Mouse (Mus musculus) layer of hippocampus, adult 2 months (tissue): ENCODE results near the gene Mkrn3. TPM values are rescaled to one million over a fixed set of nuclear protein-coding genes. Genes with fewer than 3 reads are reported as not detected.
A peak's percentile ranks its signal among the peaks of the same experiment; 100 is the strongest.

ENCODE experiments used
- DNase-seq, 2 experiments: peaks; one replicate each; pipeline ENCODE4 v3.0.0; 2022; ENCODE audit warnings: low spot score in 2 of 2
- H3K27ac ChIP-seq: fragments of 200-600 bp; 2 replicates; pipeline ENCODE4 v1.8.1; 2022
- H3K4me3 ChIP-seq: fragments of 200-600 bp; 2 replicates; pipeline ENCODE4 v1.8.1; 2022; ENCODE audit warnings: mild to moderate bottlenecking
- CTCF ChIP-seq: fragments of 200-600 bp; conservative IDR thresholded peaks from 2 replicates; pipeline ENCODE4 v1.8.1; 2022; ENCODE audit warnings: antibody characterized with exemption, mild to moderate bottlenecking, moderate library complexity
- long read RNA-seq, 2 experiments: library from polyadenylated mRNA; stranded (forward); transcript quantifications; one replicate each; pipeline ENCODE4 v2.0.0; 2021; ENCODE audit warnings: borderline mapping rate in 2 of 2
- total RNA-seq, 2 experiments: library from RNA; stranded (reverse); gene quantifications; 2 replicates each; pipeline ENCODE4 v1.2.3; 2021

Gene Mkrn3
- total RNA-seq: under 1 TPM; 0.76 to 0.84 TPM
- long read RNA-seq, experiment 1: 0 reads
- long read RNA-seq, experiment 2, partial matches to known transcripts: 0 of 1 reads
- long read RNA-seq, experiment 2, other reads (novel, unspliced or antisense): 0 of 1 reads

DNA sequence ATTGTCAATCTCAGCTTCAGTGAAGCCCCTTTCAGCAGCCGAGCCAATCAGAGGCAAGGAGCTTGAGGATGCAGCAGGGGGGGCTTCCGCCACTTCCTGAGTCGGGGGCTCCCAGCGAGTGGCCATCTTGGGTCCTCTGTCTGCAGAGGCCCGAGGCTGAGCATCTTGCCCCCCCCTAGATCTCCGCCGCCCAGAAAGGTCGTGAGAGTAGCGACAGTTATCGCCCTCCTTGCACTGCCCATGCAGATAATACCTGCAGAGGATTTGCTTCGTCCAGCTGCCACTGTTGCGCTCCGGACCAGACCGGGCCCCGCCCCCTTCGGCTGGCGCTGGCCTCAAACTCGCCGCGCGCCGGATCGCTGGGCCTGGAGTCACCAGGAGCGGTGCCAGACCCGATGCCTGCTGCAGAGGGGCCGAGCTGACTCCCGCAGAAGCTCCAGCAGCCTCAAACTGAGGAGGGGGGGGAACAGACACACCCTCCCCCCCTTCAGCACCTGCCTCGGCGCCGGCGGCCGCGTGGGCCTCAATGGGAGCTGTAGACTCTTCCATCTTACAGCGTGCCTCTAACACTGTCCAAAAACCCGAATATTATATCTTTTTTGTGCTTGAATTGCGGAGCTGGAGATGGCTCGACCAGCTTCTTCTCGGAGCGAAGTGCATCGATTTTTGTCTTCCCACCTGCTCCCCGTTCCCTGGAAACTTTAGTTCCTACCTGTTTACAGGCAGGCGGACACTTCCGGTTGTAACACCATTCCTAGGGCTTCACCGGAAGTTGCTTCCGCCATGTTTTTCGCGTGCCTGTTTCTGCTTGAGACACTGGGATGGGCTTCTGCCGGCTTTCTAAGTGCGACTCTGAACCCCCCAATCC, at the start of gene Mkrn3:
Mkrn3 (minus strand) TSS at position 647 of the 868 bp plus-strand sequence.
- TF ChIP-seq CTCF: no peak
- peak within 1 kb of the TSS; percentile 46; the same call in 1 of the 2 replicates for H3K27ac ChIP-seq
- H3K4me3 ChIP-seq: peak within 1 kb of the TSS; percentile 52
- peak; percentile 1 to 18 for DNase-seq

DNA sequence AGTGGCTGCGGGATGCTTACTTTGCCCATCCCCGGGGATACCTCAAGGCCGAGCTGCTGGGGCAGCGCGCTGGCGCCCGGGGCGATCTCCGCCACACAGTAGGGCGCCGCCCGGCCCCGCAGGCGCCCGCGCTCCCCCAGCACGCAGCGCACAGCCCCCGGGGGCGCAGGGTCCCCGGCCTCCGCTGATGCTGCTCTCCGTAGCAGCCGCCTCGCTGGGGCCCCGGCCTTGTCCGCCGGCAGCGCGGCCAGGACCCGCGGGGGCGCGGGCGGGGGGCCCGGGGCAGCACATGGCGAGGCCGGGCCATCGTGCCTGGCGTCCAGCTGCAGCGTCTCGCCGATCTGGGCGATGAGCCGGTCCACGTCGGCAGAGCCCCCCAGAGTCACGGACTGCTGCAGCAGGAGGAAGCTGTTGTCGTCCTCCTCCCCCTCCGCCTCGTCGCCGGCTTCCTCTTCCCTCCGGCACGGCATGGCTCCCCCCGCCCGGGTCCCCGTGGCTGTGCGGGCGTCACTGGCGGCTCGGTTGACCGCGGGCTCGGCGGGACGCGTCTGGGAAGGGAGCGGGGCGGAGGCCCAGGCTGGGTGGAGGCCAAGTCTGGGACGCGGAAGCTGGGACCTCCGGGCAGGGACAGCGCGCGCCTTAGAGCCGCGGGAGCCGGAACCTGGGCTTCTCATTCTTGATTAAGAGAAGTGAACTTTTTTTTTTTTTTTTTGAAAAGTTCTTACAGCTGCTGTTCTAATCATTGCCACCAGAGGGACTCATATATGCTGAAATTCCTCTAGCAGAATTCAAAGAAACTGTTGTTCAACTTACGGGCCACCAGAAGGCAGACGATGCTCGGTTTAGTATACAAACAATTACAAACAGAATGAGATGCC, 44.2 kb upstream of the Mkrn3 start, which contains the start of gene Peg12:
Peg12 (minus strand) TSS at position 633 of the 878 bp plus-strand sequence.
- DNase-seq: peak; percentile 9 to 10
- Histone ChIP-seq H3K27ac (no peak within 1 kb of the TSS), H3K4me3 (peak within 1 kb of the TSS; percentile 55)
- peak; percentile 85 for TF ChIP-seq CTCF

DNA sequence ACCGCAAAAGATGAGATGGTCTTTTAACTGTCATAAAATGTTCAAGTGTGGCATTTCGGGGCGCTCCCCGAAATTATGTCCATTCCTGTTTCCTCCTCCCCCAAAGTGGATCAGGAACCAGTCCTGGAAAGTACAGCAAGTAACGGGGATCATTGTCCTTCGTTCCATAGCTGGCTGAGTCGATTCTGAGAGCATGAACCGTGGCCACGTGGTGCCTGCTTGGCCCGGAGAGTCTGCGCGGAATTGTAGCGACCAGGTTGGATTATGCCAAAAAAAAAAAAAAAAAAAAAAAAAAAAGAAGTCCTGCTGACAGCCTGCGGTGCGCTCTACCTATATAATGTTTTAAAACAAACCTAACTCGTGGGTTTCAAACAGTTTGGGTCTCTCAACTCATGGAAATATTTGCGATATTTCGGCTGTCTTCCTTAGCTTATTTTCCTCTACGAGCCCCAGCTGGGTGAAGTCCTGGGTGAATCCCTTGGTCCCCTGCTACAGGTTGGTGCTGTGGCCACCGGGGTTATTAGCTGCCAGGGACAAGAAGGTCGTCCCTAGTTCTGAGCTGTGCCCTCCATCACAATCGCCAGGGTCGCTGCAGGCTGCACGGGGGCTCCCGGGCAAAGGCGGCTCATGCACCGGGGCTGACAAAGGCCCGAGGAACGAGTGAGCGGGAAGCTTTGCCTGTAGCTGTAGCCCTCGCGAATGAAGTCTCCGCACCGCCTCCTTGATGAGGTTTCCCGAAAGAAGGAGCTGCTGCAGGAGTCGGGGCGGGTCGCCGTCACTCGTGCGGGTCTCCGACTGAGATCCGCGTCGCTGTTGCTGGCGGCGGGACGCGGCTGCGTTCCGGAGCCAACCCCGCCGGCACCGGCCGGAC, 43.3 kb upstream of the Mkrn3 start:
- DNase-seq: no peak
- H3K27ac ChIP-seq: no peak overlapping the region
- TF ChIP-seq CTCF: no peak
- peak overlapping the region; percentile 55 for H3K4me3 ChIP-seq

GRCm38 (mm10) chr7:62462229-62463006, 42.5 kb upstream of the Mkrn3 start:
- TF ChIP-seq CTCF: no peak
- no peak overlapping the region for H3K27ac ChIP-seq
- H3K4me3 ChIP-seq: no peak overlapping the region; the same call in 1 of the 2 replicates
- DNase-seq: no peak

DNA sequence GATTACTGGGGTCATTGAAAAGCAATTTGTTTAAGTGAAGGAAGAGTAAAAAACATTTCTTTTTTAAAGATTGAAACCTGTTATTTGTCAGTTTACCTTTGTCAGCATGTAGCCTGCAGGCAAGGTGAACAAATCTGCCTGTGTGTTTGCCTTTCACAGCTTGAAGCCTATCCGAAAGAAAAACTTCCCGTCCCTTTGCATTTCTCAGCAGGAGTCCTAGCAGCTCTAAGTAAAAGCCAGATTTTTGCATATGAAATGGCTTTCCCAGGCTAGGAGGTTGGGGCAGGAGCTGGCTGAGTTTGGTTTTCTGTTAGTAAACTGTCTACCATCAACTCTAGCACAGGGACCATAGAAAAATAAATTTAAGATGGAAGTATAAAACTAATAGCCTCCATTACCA, 32.4 kb upstream of the Mkrn3 start:
- no peak overlapping the region for H3K27ac ChIP-seq
- no peak for TF ChIP-seq CTCF
- H3K4me3 ChIP-seq: no peak overlapping the region
- no peak for DNase-seq

DNA sequence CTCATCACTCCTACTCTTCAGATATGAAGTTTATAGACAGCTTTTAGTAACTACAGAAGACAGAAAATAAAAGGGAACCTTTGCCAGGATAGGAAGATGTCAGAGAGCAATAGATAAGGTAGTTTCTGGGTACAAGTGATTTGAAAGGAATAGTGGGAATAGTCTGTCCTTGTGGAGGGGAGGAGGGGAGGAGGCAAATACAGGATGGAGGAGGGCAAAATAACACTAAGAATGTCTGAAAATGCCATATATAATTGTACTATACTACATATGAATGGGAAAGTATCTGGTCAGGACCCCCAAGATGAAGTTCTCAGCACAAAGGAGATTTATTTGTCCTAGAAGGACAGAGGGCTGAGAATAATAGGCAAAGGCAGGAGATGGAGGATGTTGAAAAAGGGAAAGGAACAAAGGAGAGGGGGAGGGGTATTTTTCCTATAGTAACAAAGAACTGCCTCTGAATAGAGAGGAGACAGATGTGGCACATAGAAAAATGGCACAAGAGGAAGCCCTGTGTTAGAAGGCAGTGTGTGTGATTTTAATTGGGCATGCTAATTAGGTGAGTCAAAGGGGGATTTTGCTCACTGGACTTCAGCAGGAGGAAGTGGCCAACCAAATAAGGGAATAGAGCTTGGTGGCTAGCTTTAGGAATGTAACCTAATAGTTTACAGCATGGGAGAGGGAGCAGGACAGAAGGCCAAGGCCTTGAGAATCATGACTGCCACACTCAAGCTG, 25.7 kb upstream of the Mkrn3 start:
- TF ChIP-seq CTCF: no peak

DNA sequence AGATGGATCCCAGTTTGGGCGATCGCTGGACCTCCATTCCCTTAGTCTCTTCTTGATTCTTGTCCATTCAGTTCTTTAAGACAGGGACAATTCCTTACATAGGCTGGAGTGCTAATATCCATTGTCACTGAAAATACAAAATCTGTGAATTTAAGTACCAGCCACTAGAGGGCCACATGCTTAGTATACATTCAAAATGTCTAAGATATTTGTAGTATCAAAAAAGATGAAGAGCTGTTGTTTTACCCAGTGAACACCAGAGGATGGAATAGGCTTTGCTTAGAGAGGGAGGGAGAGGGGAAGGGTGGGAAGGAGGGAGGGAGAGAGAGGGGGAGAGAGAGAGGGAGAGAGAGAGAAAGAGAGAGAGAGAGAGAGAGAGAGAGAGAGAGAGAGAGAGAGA, 16.5 kb upstream of the Mkrn3 start:
- no peak overlapping the region for H3K27ac ChIP-seq
- TF ChIP-seq CTCF: peak; percentile 60
- DNase-seq: no peak
- H3K4me3 ChIP-seq: no peak overlapping the region

More for the DNA sequence above, 25.7 kb upstream of the Mkrn3 start:
- no peak overlapping the region for H3K27ac ChIP-seq
- H3K4me3 ChIP-seq: no peak overlapping the region
- DNase-seq: no peak

GRCm38 (mm10) chr7:62433243-62433642, 13.3 kb upstream of the Mkrn3 start:
- TF ChIP-seq CTCF: peak; percentile 74
- no peak for DNase-seq
- Histone ChIP-seq H3K4me3 (no peak overlapping the region), H3K27ac (no peak overlapping the region)

GRCm38 (mm10) chr7:62428337-62428736, 8.4 kb upstream of the Mkrn3 start:
- H3K4me3 ChIP-seq: no peak overlapping the region
- peak; percentile 85 for TF ChIP-seq CTCF
- H3K27ac ChIP-seq: no peak overlapping the region
- DNase-seq: peak in 1 of 2 experiments; percentile 27

- H3K4me3 ChIP-seq: no peak overlapping the region
- TF ChIP-seq CTCF: no peak
- no peak for DNase-seq
- H3K27ac ChIP-seq: no peak overlapping the region
Measured at GRCm38 (mm10) chr7:62423210-62423609, 3.3 kb upstream of the Mkrn3 start.

GRCm38 (mm10) chr7:62420566-62420965, 627 bp upstream of the Mkrn3 start:
- no peak for TF ChIP-seq CTCF
- Histone ChIP-seq H3K27ac (no peak overlapping the region), H3K4me3 (peak overlapping the region; percentile 52; the same call in 1 of the 2 replicates)
- no peak for DNase-seq
